Mouse (Mus musculus): ENCODE results near the gene Smap1. TPM values are rescaled to one million over a fixed set of nuclear protein-coding genes. Genes with fewer than 3 reads are reported as not detected.
"Not testable (repeated sequence)": the region's sequence is repeated elsewhere in the genome, so short reads cannot be mapped to it uniquely, and the experiment has no call there.

The Smap1 gene
- 46.3 and 46.6 TPM in 2 replicates for polyA plus RNA-seq (2014; fragmentation: Nextera tagmentation; extraction: Ambion mirVana)

GRCm38 (mm10) chr1:23921711-23922529, at the start of gene Smap1:
TSS of gene Smap1 (minus strand) at chr1:23922317.
- no peaks in the 10 kb centered on the region for H3K9me3 ChIP-seq (replicated peaks; ENCODE audit: control insufficient read depth, low read length)
- H3K9ac ChIP-seq (replicated peaks; ENCODE audit: low read length), result peak within 1 kb of the TSS; percentile 88
- ATAC-seq (replicated peaks; ENCODE audit: insufficient number of reproducible peaks, low FRiP score, low TSS enrichment, low read depth) (peak; percentile 87), DNase-seq (ENCODE audit: low spot score) (peak; percentile 92)
- peak within 1 kb of the TSS; percentile 88 for H3K4me3 ChIP-seq (ENCODE audit: low read depth, low read length)
- H3K27me3 ChIP-seq (ENCODE audit: control insufficient read depth, insufficient read depth, low read length), result no peaks in the 10 kb centered on the region
- H3K4me2 ChIP-seq (ENCODE audit: low read depth, low read length), result peak within 1 kb of the TSS; percentile 49
- under 1% methylated on average over 80 of the region's 113 CpGs for WGBS
- H3K36me3 ChIP-seq (replicated peaks; ENCODE audit: control insufficient read depth, insufficient read depth, low read depth, low read length), result no peaks in the 10 kb centered on the region
- no peaks in the 10 kb centered on the region for H3K4me1 ChIP-seq (ENCODE audit: control insufficient read depth, insufficient read depth, low read length)
- H3K27ac ChIP-seq (replicated peaks; ENCODE audit: low read depth, low read length), result peak within 1 kb of the TSS; percentile 79

DNA sequence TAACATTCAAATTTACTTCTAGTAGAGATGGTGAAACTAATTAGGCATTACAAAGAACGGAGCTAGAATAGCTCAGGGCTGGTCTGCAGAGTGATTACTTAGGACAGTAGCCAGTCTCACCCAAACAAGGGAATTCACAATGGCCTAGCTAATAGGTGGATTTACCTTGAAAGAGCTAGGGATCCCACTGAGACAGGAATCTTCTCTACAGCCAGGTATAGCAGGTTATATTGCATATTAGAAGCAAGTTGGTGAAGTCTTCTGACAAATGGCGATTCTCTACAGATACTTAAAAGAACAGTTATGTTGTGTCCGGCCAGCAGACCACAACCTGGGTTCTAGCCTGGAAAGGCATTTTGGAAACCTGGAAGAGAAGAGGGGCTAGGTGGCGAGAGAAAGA, 49.0 kb upstream of the Smap1 start:
- WGBS, result 87% methylated on average over 3 of the region's 4 CpGs
- not testable (repeated sequence) for H3K9me3 ChIP-seq (replicated peaks; ENCODE audit: control insufficient read depth, low read length)

DNA sequence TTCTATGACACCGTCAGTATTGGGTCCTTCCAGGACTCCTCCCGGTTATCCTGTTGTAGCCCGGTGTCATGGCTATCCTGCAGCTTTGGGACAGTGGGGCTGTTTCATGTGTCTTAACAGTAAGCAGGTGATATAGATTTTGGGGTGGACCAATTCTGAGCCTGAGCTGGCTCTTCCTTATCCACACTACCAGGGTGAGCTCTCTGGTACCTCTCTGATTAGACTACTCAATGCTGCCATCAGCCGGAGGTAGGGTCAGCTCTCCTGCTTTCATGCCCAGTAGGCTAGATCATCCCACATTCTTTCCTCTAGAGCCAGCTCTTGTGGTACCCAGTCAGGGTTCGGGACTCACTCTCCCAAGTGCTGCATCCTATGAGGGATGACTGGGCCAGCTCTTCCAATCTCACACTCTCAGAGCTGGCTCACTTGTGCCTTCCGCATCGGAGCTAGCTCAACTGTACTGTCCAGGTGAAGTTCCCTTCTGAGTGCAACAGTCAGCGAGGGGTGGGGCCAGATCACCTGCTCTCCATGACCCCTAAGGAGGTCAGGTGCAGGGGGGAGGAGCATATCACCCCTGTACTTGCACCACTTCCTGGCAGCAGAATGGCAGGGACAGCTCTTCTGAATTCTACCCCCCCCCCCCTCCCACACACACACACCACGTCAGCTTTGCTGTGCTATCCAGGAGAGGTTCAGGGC, 46.1 kb upstream of the Smap1 start:
- no peak overlapping the region for H3K9ac ChIP-seq (replicated peaks; ENCODE audit: low read length)
- WGBS, result 89% methylated on average over 9 of the region's 9 CpGs
- no peaks in the 10 kb centered on the region for H3K9me3 ChIP-seq (replicated peaks; ENCODE audit: control insufficient read depth, low read length)
- no peaks in the 10 kb centered on the region for H3K36me3 ChIP-seq (replicated peaks; ENCODE audit: control insufficient read depth, insufficient read depth, low read depth, low read length)
- H3K27ac ChIP-seq (replicated peaks; ENCODE audit: low read depth, low read length), result no peak overlapping the region
- H3K27me3 ChIP-seq (ENCODE audit: control insufficient read depth, insufficient read depth, low read length), result no peaks in the 10 kb centered on the region
- H3K4me1 ChIP-seq (ENCODE audit: control insufficient read depth, insufficient read depth, low read length), result no peaks in the 10 kb centered on the region
- ATAC-seq (replicated peaks; ENCODE audit: insufficient number of reproducible peaks, low FRiP score, low TSS enrichment, low read depth), result no peak
- H3K4me3 ChIP-seq (ENCODE audit: low read depth, low read length), result no peak overlapping the region
- DNase-seq (ENCODE audit: low spot score), result no peak
- no peak overlapping the region for H3K4me2 ChIP-seq (ENCODE audit: low read depth, low read length)

More for the DNA sequence above, 49.0 kb upstream of the Smap1 start:
- not testable (repeated sequence) for DNase-seq (ENCODE audit: low spot score); H3K36me3 ChIP-seq (replicated peaks; ENCODE audit: control insufficient read depth, insufficient read depth, low read depth, low read length); H3K4me1 ChIP-seq (ENCODE audit: control insufficient read depth, insufficient read depth, low read length); H3K9ac ChIP-seq (replicated peaks; ENCODE audit: low read length); H3K27me3 ChIP-seq (ENCODE audit: control insufficient read depth, insufficient read depth, low read length); ATAC-seq (replicated peaks; ENCODE audit: insufficient number of reproducible peaks, low FRiP score, low TSS enrichment, low read depth); H3K4me3 ChIP-seq (ENCODE audit: low read depth, low read length); H3K27ac ChIP-seq (replicated peaks; ENCODE audit: low read depth, low read length); H3K4me2 ChIP-seq (ENCODE audit: low read depth, low read length)

DNA sequence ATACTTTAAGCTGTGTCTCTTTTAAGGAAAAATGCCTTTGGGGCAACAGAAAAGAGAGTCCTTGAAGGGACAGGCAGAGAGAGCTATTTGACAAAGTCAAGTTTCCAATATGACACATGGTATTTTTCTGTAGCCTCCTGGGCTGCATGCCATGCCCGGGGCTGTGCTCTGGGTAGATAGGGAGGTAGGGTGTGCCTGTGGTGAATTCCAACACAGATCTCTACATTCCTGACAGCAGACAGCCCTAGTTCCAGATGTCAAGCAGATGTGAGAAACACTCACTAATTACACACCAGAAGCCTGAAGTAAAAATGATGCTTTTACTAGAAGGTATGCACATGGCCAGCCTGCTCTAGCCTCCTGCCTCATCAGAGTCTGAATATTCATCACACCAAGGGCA, 44.1 kb upstream of the Smap1 start:
- no peaks in the 10 kb centered on the region for H3K27me3 ChIP-seq (ENCODE audit: control insufficient read depth, insufficient read depth, low read length)
- no peak overlapping the region for H3K4me2 ChIP-seq (ENCODE audit: low read depth, low read length)
- no peaks in the 10 kb centered on the region for H3K4me1 ChIP-seq (ENCODE audit: control insufficient read depth, insufficient read depth, low read length)
- no peak overlapping the region for H3K27ac ChIP-seq (replicated peaks; ENCODE audit: low read depth, low read length)
- ATAC-seq (replicated peaks; ENCODE audit: insufficient number of reproducible peaks, low FRiP score, low TSS enrichment, low read depth) (no peak), DNase-seq (ENCODE audit: low spot score) (peak; percentile 17)
- 36% methylated on average over 1 of the region's 1 CpGs for WGBS
- H3K9ac ChIP-seq (replicated peaks; ENCODE audit: low read length), result no peak overlapping the region
- H3K36me3 ChIP-seq (replicated peaks; ENCODE audit: control insufficient read depth, insufficient read depth, low read depth, low read length), result no peaks in the 10 kb centered on the region
- H3K9me3 ChIP-seq (replicated peaks; ENCODE audit: control insufficient read depth, low read length), result no peaks in the 10 kb centered on the region
- no peak overlapping the region for H3K4me3 ChIP-seq (ENCODE audit: low read depth, low read length)

DNA sequence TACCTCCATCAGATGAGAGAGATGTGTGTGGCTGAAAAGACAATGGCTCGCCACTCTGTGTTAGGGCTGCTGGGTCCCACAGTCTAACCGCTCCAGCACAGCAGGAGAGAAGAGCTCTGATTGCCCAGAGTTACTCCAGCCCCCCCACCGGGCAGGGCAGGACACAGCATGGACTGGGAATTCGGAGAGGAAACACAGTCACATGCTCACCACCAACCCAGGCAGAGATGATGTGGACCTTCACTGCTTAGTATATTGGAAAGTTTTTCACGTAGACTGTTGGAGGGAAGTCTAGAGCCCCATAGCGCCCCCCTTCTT, 37.3 kb upstream of the Smap1 start:
- Histone ChIP-seq H3K4me1 (ENCODE audit: control insufficient read depth, insufficient read depth, low read length) (no peaks in the 10 kb centered on the region), H3K9me3 (replicated peaks; ENCODE audit: control insufficient read depth, low read length) (no peaks in the 10 kb centered on the region), H3K27ac (replicated peaks; ENCODE audit: low read depth, low read length) (no peak overlapping the region), H3K9ac (replicated peaks; ENCODE audit: low read length) (0 out of 2 replicates have a peak overlapping the region, but pooled peaks have one; percentile 37), H3K36me3 (replicated peaks; ENCODE audit: control insufficient read depth, insufficient read depth, low read depth, low read length) (no peaks in the 10 kb centered on the region), H3K4me2 (ENCODE audit: low read depth, low read length) (peak overlapping the region; percentile 30), H3K4me3 (ENCODE audit: low read depth, low read length) (peak overlapping the region; percentile 9; the same call in 1 of the 2 replicates), H3K27me3 (ENCODE audit: control insufficient read depth, insufficient read depth, low read length) (no peaks in the 10 kb centered on the region)
- ATAC-seq (replicated peaks; ENCODE audit: insufficient number of reproducible peaks, low FRiP score, low TSS enrichment, low read depth) (peak; percentile 59), DNase-seq (ENCODE audit: low spot score) (no peak)
- 8% methylated on average over 6 of the region's 6 CpGs for WGBS

DNA sequence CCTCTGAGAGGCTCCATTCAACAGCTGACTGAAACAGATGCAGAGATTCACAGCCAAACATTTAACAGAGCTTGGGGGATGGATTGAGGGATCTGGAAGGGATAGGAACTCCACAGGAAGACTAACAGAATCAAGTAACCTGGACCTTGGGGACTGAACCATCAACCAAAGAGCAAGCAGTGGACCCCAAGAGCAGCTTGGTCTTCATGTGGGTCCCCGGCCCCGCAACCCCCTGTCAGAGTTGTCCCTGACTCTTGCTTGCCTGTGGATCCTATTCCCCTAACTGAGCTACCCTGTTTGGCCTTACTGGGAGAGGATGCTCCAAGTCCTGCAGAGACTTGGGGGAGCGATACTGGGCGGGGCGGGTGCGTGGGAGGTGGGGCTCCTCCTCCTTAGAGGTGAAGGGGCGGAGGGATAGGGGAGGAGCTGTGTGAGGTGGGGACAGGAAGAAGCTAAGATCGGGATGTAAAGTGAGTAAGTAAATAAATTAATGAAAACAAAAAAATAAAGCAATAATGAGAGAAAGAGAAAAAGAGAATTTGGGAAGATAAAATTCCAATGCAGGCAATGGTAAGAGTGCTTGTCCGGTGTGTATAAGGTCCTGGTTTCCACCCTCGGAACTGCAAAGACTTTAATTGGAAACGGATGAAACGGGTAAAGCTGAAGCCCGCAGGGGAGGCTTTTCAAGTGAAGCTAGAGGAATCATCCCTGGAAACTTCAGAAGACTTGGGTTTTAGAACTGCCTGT, 36.7 kb upstream of the Smap1 start:
- Histone ChIP-seq H3K9me3 (replicated peaks; ENCODE audit: control insufficient read depth, low read length) (no peaks in the 10 kb centered on the region), H3K4me1 (ENCODE audit: control insufficient read depth, insufficient read depth, low read length) (no peaks in the 10 kb centered on the region), H3K9ac (replicated peaks; ENCODE audit: low read length) (0 out of 2 replicates have a peak overlapping the region, but pooled peaks have one; percentile 37), H3K27ac (replicated peaks; ENCODE audit: low read depth, low read length) (no peak overlapping the region), H3K36me3 (replicated peaks; ENCODE audit: control insufficient read depth, insufficient read depth, low read depth, low read length) (no peaks in the 10 kb centered on the region), H3K27me3 (ENCODE audit: control insufficient read depth, insufficient read depth, low read length) (no peaks in the 10 kb centered on the region), H3K4me2 (ENCODE audit: low read depth, low read length) (peak overlapping the region; percentile 30), H3K4me3 (ENCODE audit: low read depth, low read length) (peak overlapping the region; percentile 9; the same call in 1 of the 2 replicates)
- 9% methylated on average over 13 of the region's 13 CpGs for WGBS
- DNase-seq (ENCODE audit: low spot score) (peak; percentile 63), ATAC-seq (replicated peaks; ENCODE audit: insufficient number of reproducible peaks, low FRiP score, low TSS enrichment, low read depth) (peak; percentile 70)

DNA sequence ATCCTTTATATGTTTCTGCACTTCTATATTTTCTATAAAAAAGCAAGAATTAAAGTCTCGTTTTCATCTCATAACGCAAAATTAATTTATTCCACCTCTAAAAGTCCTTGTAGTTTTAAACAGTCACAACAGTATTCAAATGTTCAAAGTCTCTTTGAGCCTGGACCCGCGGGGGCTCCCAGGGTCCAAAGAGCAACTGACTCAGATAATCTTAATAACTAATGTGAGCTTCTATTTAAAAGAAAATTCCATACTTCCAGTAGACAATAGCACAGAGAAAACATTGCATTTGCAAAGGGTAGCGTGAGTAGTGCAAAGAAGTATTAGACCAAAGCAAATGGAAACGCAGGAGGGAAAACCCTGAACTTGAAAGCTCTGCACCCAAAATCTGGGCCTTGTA, 36.0 kb upstream of the Smap1 start:
- no peaks in the 10 kb centered on the region for H3K9me3 ChIP-seq (replicated peaks; ENCODE audit: control insufficient read depth, low read length)
- no peak for DNase-seq (ENCODE audit: low spot score)
- no peaks in the 10 kb centered on the region for H3K27me3 ChIP-seq (ENCODE audit: control insufficient read depth, insufficient read depth, low read length)
- H3K9ac ChIP-seq (replicated peaks; ENCODE audit: low read length), result no peak overlapping the region
- ATAC-seq (replicated peaks; ENCODE audit: insufficient number of reproducible peaks, low FRiP score, low TSS enrichment, low read depth), result no peak
- H3K27ac ChIP-seq (replicated peaks; ENCODE audit: low read depth, low read length), result no peak overlapping the region
- no peak overlapping the region for H3K4me3 ChIP-seq (ENCODE audit: low read depth, low read length)
- 89% methylated on average over 6 of the region's 6 CpGs for WGBS
- H3K4me2 ChIP-seq (ENCODE audit: low read depth, low read length), result no peak overlapping the region
- H3K36me3 ChIP-seq (replicated peaks; ENCODE audit: control insufficient read depth, insufficient read depth, low read depth, low read length), result no peaks in the 10 kb centered on the region
- H3K4me1 ChIP-seq (ENCODE audit: control insufficient read depth, insufficient read depth, low read length), result no peaks in the 10 kb centered on the region

Data from embryonic facial prominence, embryonic 11.5 days (tissue).